Mouse (Mus musculus): ENCODE measurements around the gene Sh3pxd2a. TPM values are rescaled to one million over a fixed set of nuclear protein-coding genes. Genes with fewer than 3 reads are reported as not detected.

The Sh3pxd2a gene
- total and polyA plus RNA-seq, 2 experiments from 2014 or later: 3.4 to 47.2 TPM

GRCm38 (mm10) chr19:47282688-47283215, 181.4 kb downstream of the Sh3pxd2a start:
- TF ChIP-seq CTCF (IDR thresholded peaks at IDR 0.05; ENCODE audit: low read depth) (no peak), EP300 (IDR thresholded peaks at IDR 0.05; ENCODE audit: low read depth) (no peak)
- no peak overlapping the region for H3K4me3 ChIP-seq (ENCODE audit: low read depth, low read length)

GRCm38 (mm10) chr19:47282050-47282454, 182.1 kb downstream of the Sh3pxd2a start:
- WGBS: 71% methylated on average over 6 of the region's 6 CpGs
- H3K9me3 ChIP-seq (replicated peaks; ENCODE audit: control insufficient read depth, low read length): no peaks in the 10 kb centered on the region
- H3K4me1 ChIP-seq (ENCODE audit: control insufficient read depth, insufficient read depth): peaks cover 36% of the 10 kb centered on the region
- no peak overlapping the region for H3K9ac ChIP-seq (replicated peaks; ENCODE audit: low read depth, low read length)
- DNase-seq (ENCODE audit: low spot score): no peak
- H3K27ac ChIP-seq (ENCODE audit: low read depth): peak overlapping the region; percentile 39; the same call in 1 of the 2 replicates
- TF ChIP-seq EP300 (IDR thresholded peaks at IDR 0.05; ENCODE audit: low read depth): no peak
- no peak for TF ChIP-seq CTCF (IDR thresholded peaks at IDR 0.05; ENCODE audit: low read depth)
- no peaks in the 10 kb centered on the region for H3K27me3 ChIP-seq (ENCODE audit: control insufficient read depth, insufficient read depth, low read length)
- peaks cover 51% of the 10 kb centered on the region for H3K36me3 ChIP-seq (replicated peaks; ENCODE audit: control insufficient read depth, insufficient read depth, low read length)
- no peak overlapping the region for H3K4me3 ChIP-seq (ENCODE audit: low read depth, low read length)
- no peak overlapping the region for H3K4me2 ChIP-seq (ENCODE audit: low read depth, low read length)
- ATAC-seq (ENCODE audit: insufficient read depth, low read depth): 0 out of 2 replicates have a peak, but pooled peaks have one; percentile 10

More at GRCm38 (mm10) chr19:47282688-47283215, 181.4 kb downstream of the Sh3pxd2a start:
- Histone ChIP-seq H3K4me2 (ENCODE audit: low read depth, low read length) (no peak overlapping the region), H3K27me3 (ENCODE audit: control insufficient read depth, insufficient read depth, low read length) (no peaks in the 10 kb centered on the region), H3K9me3 (replicated peaks; ENCODE audit: control insufficient read depth, low read length) (no peaks in the 10 kb centered on the region), H3K4me1 (ENCODE audit: control insufficient read depth, insufficient read depth) (peaks cover 36% of the 10 kb centered on the region), H3K36me3 (replicated peaks; ENCODE audit: control insufficient read depth, insufficient read depth, low read length) (peaks cover 45% of the 10 kb centered on the region), H3K27ac (ENCODE audit: low read depth) (peak overlapping the region; percentile 39), H3K9ac (replicated peaks; ENCODE audit: low read depth, low read length) (no peak overlapping the region)
- 94% methylated on average over 17 of the region's 17 CpGs for WGBS
- ATAC-seq (ENCODE audit: insufficient read depth, low read depth): no peak
- no peak for DNase-seq (ENCODE audit: low spot score)

- 38% methylated on average over 9 of the region's 9 CpGs for WGBS
- H3K4me1 ChIP-seq (ENCODE audit: control insufficient read depth, insufficient read depth): peaks cover 36% of the 10 kb centered on the region
- no peaks in the 10 kb centered on the region for H3K27me3 ChIP-seq (ENCODE audit: control insufficient read depth, insufficient read depth, low read length)
- ATAC-seq (ENCODE audit: insufficient read depth, low read depth) (no peak), DNase-seq (ENCODE audit: low spot score) (no peak)
- TF ChIP-seq CTCF (IDR thresholded peaks at IDR 0.05; ENCODE audit: low read depth) (no peak), EP300 (IDR thresholded peaks at IDR 0.05; ENCODE audit: low read depth) (no peak)
- H3K4me3 ChIP-seq (ENCODE audit: low read depth, low read length): no peak overlapping the region
- no peaks in the 10 kb centered on the region for H3K9me3 ChIP-seq (replicated peaks; ENCODE audit: control insufficient read depth, low read length)
- no peak overlapping the region for H3K4me2 ChIP-seq (ENCODE audit: low read depth, low read length)
- H3K36me3 ChIP-seq (replicated peaks; ENCODE audit: control insufficient read depth, insufficient read depth, low read length): peaks cover 49% of the 10 kb centered on the region
- H3K9ac ChIP-seq (replicated peaks; ENCODE audit: low read depth, low read length): no peak overlapping the region
- H3K27ac ChIP-seq (ENCODE audit: low read depth): peak overlapping the region; percentile 87
Measured at GRCm38 (mm10) chr19:47280894-47281293, 183.3 kb downstream of the Sh3pxd2a start.

GRCm38 (mm10) chr19:47279788-47280532, 184.2 kb downstream of the Sh3pxd2a start:
- no peaks in the 10 kb centered on the region for H3K9me3 ChIP-seq (replicated peaks; ENCODE audit: control insufficient read depth, low read length)
- TF ChIP-seq CTCF (IDR thresholded peaks at IDR 0.05; ENCODE audit: low read depth): peak; percentile 25; the same call in 1 of the 2 replicates
- TF ChIP-seq EP300 (IDR thresholded peaks at IDR 0.05; ENCODE audit: low read depth): peak; percentile 57; the same call in 1 of the 2 replicates
- peaks cover 48% of the 10 kb centered on the region for H3K36me3 ChIP-seq (replicated peaks; ENCODE audit: control insufficient read depth, insufficient read depth, low read length)
- H3K4me1 ChIP-seq (ENCODE audit: control insufficient read depth, insufficient read depth): peaks cover 36% of the 10 kb centered on the region
- H3K4me3 ChIP-seq (ENCODE audit: low read depth, low read length): no peak overlapping the region
- 17% methylated on average over 15 of the region's 15 CpGs for WGBS
- peak overlapping the region; percentile 87 for H3K27ac ChIP-seq (ENCODE audit: low read depth)
- no peak overlapping the region for H3K9ac ChIP-seq (replicated peaks; ENCODE audit: low read depth, low read length)
- H3K27me3 ChIP-seq (ENCODE audit: control insufficient read depth, insufficient read depth, low read length): no peaks in the 10 kb centered on the region
- H3K4me2 ChIP-seq (ENCODE audit: low read depth, low read length): peak overlapping the region; percentile 18; the same call in 1 of the 2 replicates
- DNase-seq (ENCODE audit: low spot score): peak; percentile 69
- ATAC-seq (ENCODE audit: insufficient read depth, low read depth): peak; percentile 83

GRCm38 (mm10) chr19:47279372-47279771, 184.8 kb downstream of the Sh3pxd2a start:
- Histone ChIP-seq H3K27ac (ENCODE audit: low read depth) (peak overlapping the region; percentile 87), H3K36me3 (replicated peaks; ENCODE audit: control insufficient read depth, insufficient read depth, low read length) (peaks cover 50% of the 10 kb centered on the region), H3K4me1 (ENCODE audit: control insufficient read depth, insufficient read depth) (peaks cover 36% of the 10 kb centered on the region), H3K9ac (replicated peaks; ENCODE audit: low read depth, low read length) (no peak overlapping the region), H3K4me3 (ENCODE audit: low read depth, low read length) (no peak overlapping the region), H3K4me2 (ENCODE audit: low read depth, low read length) (peak overlapping the region; percentile 18; the same call in 1 of the 2 replicates), H3K27me3 (ENCODE audit: control insufficient read depth, insufficient read depth, low read length) (no peaks in the 10 kb centered on the region), H3K9me3 (replicated peaks; ENCODE audit: control insufficient read depth, low read length) (no peaks in the 10 kb centered on the region)
- DNase-seq (ENCODE audit: low spot score) (no peak), ATAC-seq (ENCODE audit: insufficient read depth, low read depth) (no peak)
- 20% methylated on average over 4 of the region's 4 CpGs for WGBS
- no peak for TF ChIP-seq CTCF (IDR thresholded peaks at IDR 0.05; ENCODE audit: low read depth)
- no peak for TF ChIP-seq EP300 (IDR thresholded peaks at IDR 0.05; ENCODE audit: low read depth)

All from heart, postnatal 0 days (tissue).